Mouse (Mus musculus) heart, postnatal 0 days (tissue): ENCODE results near the gene Saysd1. TPM values are rescaled to one million over a fixed set of nuclear protein-coding genes. Genes with fewer than 3 reads are reported as not detected.

Experiments used
- ATAC-seq: fragments of 200-750 bp; cut with Nextera tagmentation; 2 replicates; pipeline ENCODE4 v1.8.0; 2017; ENCODE audit warnings: low read depth, moderate number of reproducible peaks, moderate library complexity; ENCODE audit not compliant: insufficient read depth
- DNase-seq: peaks from one replicate; pipeline ENCODE4 v3.0.0-alpha.2; 2016; ENCODE audit warnings: low spot score
- H3K27ac ChIP-seq: fragments of 300-500 bp; sonication (generic); 2 replicates; pipeline ENCODE4 v1.5.1; 2014; ENCODE audit warnings: low read depth, mild to moderate bottlenecking
- H3K27me3 ChIP-seq: fragments of 300-500 bp; sonication (generic); 2 replicates; pipeline ENCODE4 v1.6.1; 2014; ENCODE audit warnings: low read length, mixed read lengths; ENCODE audit not compliant: control insufficient read depth, insufficient read depth
- H3K36me3 ChIP-seq: fragments of 300-500 bp; sonication (generic); replicated peaks from 2 replicates; pipeline ENCODE4 v1.6.1; 2014; ENCODE audit warnings: low read length, mixed read lengths; ENCODE audit not compliant: control insufficient read depth, insufficient read depth
- H3K4me1 ChIP-seq: fragments of 300-500 bp; sonication (generic); 2 replicates; pipeline ENCODE4 v1.6.1; 2014; ENCODE audit warnings: antibody characterized with exemption; ENCODE audit not compliant: control insufficient read depth, insufficient read depth
- H3K4me2 ChIP-seq: fragments of 300-500 bp; sonication (generic); 2 replicates; pipeline ENCODE4 v1.6.1; 2014; ENCODE audit warnings: low read depth, mild to moderate bottlenecking, low read length, moderate library complexity
- H3K4me3 ChIP-seq: fragments of 300-500 bp; sonication (generic); 2 replicates; pipeline ENCODE4 v1.5.1; 2014; ENCODE audit warnings: low read depth, low read length
- H3K9ac ChIP-seq: fragments of 300-500 bp; sonication (generic); replicated peaks from 2 replicates; pipeline ENCODE4 v1.6.1; 2014; ENCODE audit warnings: low read depth, low read length, mixed read lengths
- H3K9me3 ChIP-seq: fragments of 300-500 bp; sonication (generic); replicated peaks from 2 replicates; pipeline ENCODE4 v1.6.1; 2016; ENCODE audit warnings: low read length; ENCODE audit not compliant: control insufficient read depth
- CTCF ChIP-seq: IDR thresholded peaks from 2 replicates; pipeline ENCODE4 v1.5.1; 2016; ENCODE audit warnings: antibody characterized with exemption, control low read depth, low read depth
- EP300 ChIP-seq: IDR thresholded peaks from 2 replicates; pipeline ENCODE4 v1.6.1; 2016; ENCODE audit warnings: antibody characterized with exemption, low read depth
- WGBS: fragments of 180-500 bp; shearing (Covaris S2); extraction: QIAGEN DNeasy Blood & Tissue Kit; methylation state at CpG from one replicate; pipeline ENCODE4 v1.1.7; 2014; 5-methylcytosine and 5-hydroxymethylcytosine counted together
- polyA plus RNA-seq: library from polyadenylated mRNA; unstranded; fragments of >200 nt; fragmentation: Nextera tagmentation; extraction: Ambion mirVana; gene quantifications from 2 replicates; pipeline ENCODE4 v1.2.1, GENCODE M21; 2015
- total RNA-seq: library from RNA; depleted of rRNA; stranded (reverse); fragments of >200 nt; gene quantifications from 2 replicates; pipeline ENCODE4 v1.2.3, GENCODE M21; 2014; ENCODE audit warnings: low replicate concordance

The Saysd1 gene
- total and polyA plus RNA-seq, 2 experiments from 2014 or later, result 10.8 to 12.6 TPM

DNA sequence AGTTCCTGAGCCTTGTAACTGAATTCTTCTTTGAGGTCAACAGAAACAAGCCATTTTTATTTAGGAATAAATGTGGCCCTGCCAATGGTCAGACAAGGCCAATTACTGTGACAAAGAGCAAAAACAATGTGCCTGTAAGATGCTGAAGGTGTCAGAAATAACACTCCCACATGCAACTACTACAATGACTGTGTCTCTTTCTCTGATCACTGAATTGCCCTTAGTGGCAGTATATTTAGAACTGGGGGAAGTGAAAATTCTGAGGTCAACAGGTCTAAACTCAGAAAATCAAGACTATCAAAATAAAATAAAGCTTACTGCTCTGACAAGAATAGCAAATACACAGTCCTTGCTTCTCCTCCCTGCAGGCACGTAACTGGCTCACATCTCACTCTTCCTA lies 63.6 kb downstream of the Saysd1 start:
- Histone ChIP-seq H3K4me1 (no peaks in the 10 kb centered on the region), H3K27me3 (no peaks in the 10 kb centered on the region), H3K4me2 (no peak overlapping the region), H3K27ac (no peak overlapping the region), H3K9me3 (no peaks in the 10 kb centered on the region), H3K9ac (no peak overlapping the region), H3K36me3 (no peaks in the 10 kb centered on the region), H3K4me3 (no peak overlapping the region)
- ATAC-seq (no peak), DNase-seq (no peak)
- WGBS, result 83% methylated on average over 1 of the region's 1 CpGs
- TF ChIP-seq CTCF (no peak), EP300 (no peak)

DNA sequence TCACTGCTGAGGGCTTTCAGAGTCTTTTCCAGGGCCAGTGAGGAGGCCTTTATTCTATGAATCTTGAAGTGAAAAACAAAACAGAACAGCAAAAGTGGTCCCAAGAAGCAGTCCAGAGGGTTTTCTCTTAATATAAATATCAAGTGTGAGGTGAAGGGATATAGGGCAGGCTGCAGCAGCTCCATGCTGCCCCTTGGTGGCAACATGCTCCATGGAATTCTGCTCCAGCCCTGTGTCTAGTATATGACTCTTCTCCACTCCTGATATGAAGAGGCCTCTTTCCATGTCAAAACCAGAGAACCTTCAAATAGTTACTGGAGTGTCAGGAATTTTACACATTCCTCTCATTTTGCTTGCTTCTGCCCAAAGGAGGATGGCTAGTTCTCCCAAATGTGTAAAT lies 67.7 kb downstream of the Saysd1 start:
- peak; percentile 63; the same call in 1 of the 2 replicates for ATAC-seq
- Histone ChIP-seq H3K27ac (no peak overlapping the region), H3K4me1 (no peaks in the 10 kb centered on the region), H3K4me2 (no peak overlapping the region), H3K27me3 (no peaks in the 10 kb centered on the region), H3K9ac (no peak overlapping the region), H3K4me3 (no peak overlapping the region), H3K36me3 (no peaks in the 10 kb centered on the region), H3K9me3 (no peaks in the 10 kb centered on the region)
- peak; percentile 61 for TF ChIP-seq CTCF
- no peak for TF ChIP-seq EP300
- peak; percentile 28 for DNase-seq

DNA sequence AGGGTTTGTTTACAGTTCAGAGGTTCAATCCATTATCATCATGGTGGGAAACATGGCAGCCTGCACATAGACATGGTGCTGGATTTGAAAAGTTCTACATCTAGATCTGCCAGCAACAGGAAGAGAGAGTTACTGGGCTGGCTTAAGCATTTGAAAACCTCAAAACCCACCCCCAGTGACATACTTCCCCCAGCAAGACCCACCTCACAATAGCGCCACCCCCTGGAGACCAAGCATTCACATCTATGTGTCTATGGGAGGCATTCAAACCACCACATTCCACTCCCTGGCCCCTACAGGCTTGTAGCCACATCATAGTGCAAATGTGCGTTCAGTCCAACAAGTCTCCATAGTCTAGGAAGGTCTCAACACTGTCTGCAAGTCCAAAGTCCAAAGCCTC lies 70.0 kb downstream of the Saysd1 start:
- H3K27me3 ChIP-seq, result no peaks in the 10 kb centered on the region
- no peak overlapping the region for H3K4me2 ChIP-seq
- 84% methylated on average over 2 of the region's 2 CpGs for WGBS
- no peak overlapping the region for H3K4me3 ChIP-seq
- H3K9ac ChIP-seq, result no peak overlapping the region
- ATAC-seq, result no peak
- no peak overlapping the region for H3K27ac ChIP-seq
- no peaks in the 10 kb centered on the region for H3K36me3 ChIP-seq
- no peak for TF ChIP-seq CTCF
- no peak for TF ChIP-seq EP300
- DNase-seq, result no peak
- no peaks in the 10 kb centered on the region for H3K9me3 ChIP-seq
- no peaks in the 10 kb centered on the region for H3K4me1 ChIP-seq

DNA sequence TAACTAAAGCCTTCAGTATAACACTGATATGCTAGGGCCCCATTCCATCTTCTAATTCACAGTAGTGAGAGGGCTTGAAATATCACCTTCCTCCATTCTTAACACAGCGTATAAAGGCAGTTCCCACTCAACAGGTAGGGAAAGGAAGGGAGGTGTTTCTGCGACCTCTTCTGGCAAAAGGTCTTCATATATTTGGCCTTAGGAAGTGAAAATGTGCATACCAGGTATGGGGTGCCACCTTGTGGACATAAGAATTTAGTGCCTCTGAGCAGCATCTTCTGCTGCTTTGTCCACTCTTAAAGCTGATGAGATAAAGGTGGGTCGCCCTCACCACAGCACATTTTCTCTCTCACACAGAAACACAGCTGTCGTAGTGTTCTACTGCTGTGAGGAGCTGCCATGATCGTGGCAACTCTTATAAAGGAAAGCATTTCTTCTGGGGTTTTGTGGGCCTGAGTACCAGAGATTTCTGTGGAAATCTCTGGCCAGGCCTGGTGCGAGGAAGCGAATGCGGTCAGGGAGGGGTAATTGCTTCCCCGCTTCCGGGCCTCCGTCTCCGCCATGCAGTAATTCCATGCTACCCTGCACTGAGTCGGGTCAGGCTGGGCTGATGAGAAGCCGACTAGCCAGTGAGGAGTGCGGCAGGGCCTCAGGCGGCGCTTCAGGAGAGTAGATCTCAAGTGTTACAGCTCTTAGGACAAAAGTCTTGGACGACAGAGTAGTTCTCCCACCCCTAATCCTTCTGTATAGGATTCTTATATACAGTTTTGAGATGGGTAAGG lies 70.8 kb downstream of the Saysd1 start:
- ATAC-seq (peak; percentile 58), DNase-seq (peak; percentile 84)
- Histone ChIP-seq H3K4me2 (no peak overlapping the region), H3K27ac (no peak overlapping the region), H3K9me3 (no peaks in the 10 kb centered on the region), H3K9ac (no peak overlapping the region), H3K27me3 (no peaks in the 10 kb centered on the region), H3K36me3 (no peaks in the 10 kb centered on the region), H3K4me3 (no peak overlapping the region), H3K4me1 (no peaks in the 10 kb centered on the region)
- 36% methylated on average over 18 of the region's 18 CpGs for WGBS
- TF ChIP-seq CTCF (peak; percentile 100), EP300 (no peak)

GRCm38 (mm10) chr14:20064771-20065170 lies 73.6 kb downstream of the Saysd1 start:
- H3K27ac ChIP-seq, result no peak overlapping the region
- H3K4me1 ChIP-seq, result no peaks in the 10 kb centered on the region
- TF ChIP-seq EP300, result no peak
- TF ChIP-seq CTCF, result no peak
- ATAC-seq, result no peak
- H3K27me3 ChIP-seq, result no peaks in the 10 kb centered on the region
- DNase-seq, result no peak
- H3K4me3 ChIP-seq, result no peak overlapping the region
- no peaks in the 10 kb centered on the region for H3K9me3 ChIP-seq
- no peak overlapping the region for H3K9ac ChIP-seq
- no peak overlapping the region for H3K4me2 ChIP-seq
- H3K36me3 ChIP-seq, result no peaks in the 10 kb centered on the region

DNA sequence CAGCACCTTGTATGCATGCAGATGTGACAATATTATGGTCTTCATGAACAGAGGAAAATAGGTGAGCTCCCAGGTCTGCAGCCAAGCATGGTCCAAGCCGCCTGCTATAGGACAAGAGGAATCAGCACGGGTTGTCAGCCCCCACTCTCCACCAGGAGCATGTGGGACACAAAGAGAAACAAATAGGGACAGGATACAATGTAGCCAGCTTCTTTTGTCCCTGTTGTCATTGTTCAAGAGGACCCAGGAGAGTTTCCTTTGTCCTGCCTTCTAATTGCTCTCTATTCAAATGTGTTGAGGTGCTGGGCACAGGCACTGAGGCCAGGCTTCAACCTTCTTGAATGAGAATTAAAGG lies 89.9 kb downstream of the Saysd1 start:
- H3K9ac ChIP-seq, result no peak overlapping the region
- no peak for ATAC-seq

More for the DNA sequence above, 89.9 kb downstream of the Saysd1 start:
- Histone ChIP-seq H3K4me3 (no peak overlapping the region), H3K27ac (no peak overlapping the region), H3K4me2 (no peak overlapping the region), H3K9me3 (no peaks in the 10 kb centered on the region), H3K4me1 (no peaks in the 10 kb centered on the region; the same call in 1 of the 2 replicates), H3K36me3 (no peaks in the 10 kb centered on the region), H3K27me3 (no peaks in the 10 kb centered on the region)
- WGBS, result 61% methylated on average over 2 of the region's 2 CpGs
- TF ChIP-seq CTCF, result no peak
- TF ChIP-seq EP300, result no peak
- no peak for DNase-seq
